Mouse (Mus musculus) limb, embryonic 14.5 days (tissue): Measurements from ENCODE around the gene Cdkl4. TPM values are rescaled to one million over a fixed set of nuclear protein-coding genes. Genes with fewer than 3 reads are reported as not detected.
"Not testable (repeated sequence)": the region's sequence is repeated elsewhere in the genome, so short reads cannot be mapped to it uniquely, and the experiment has no call there.

ENCODE experiments used
- ATAC-seq: fragments of 200-750 bp; cut with Nextera tagmentation; 2 replicates; pipeline ENCODE4 v1.8.0; 2017; ENCODE audit warnings: low read depth, moderate number of reproducible peaks, moderate TSS enrichment; ENCODE audit not compliant: low FRiP score
- DNase-seq: peaks from one replicate; pipeline ENCODE4 v3.0.0-alpha.2; 2015; ENCODE audit warnings: low spot score
- H3K27ac ChIP-seq: fragments of 300-500 bp; sonication (generic); replicated peaks from 2 replicates; pipeline ENCODE4 v1.5.1; 2014; ENCODE audit warnings: low read depth, mild to moderate bottlenecking, low read length, moderate library complexity, mixed read lengths
- H3K27me3 ChIP-seq: fragments of 300-500 bp; sonication (generic); 2 replicates; pipeline ENCODE4 v1.6.1; 2014; ENCODE audit warnings: low read length, mixed read lengths; ENCODE audit not compliant: control insufficient read depth, insufficient read depth
- H3K36me3 ChIP-seq: fragments of 300-500 bp; sonication (generic); 2 replicates; pipeline ENCODE4 v1.6.1; 2014; ENCODE audit warnings: mild to moderate bottlenecking, low read length, moderate library complexity, mixed read lengths; ENCODE audit not compliant: control insufficient read depth, insufficient read depth
- H3K4me1 ChIP-seq: fragments of 300-500 bp; sonication (generic); 2 replicates; pipeline ENCODE4 v1.6.1; 2014; ENCODE audit warnings: antibody characterized with exemption, low read length, mixed read lengths; ENCODE audit not compliant: control insufficient read depth, insufficient read depth
- H3K4me2 ChIP-seq: fragments of 300-500 bp; sonication (generic); replicated peaks from 2 replicates; pipeline ENCODE4 v1.6.1; 2014; ENCODE audit warnings: low read depth, mild to moderate bottlenecking, low read length, moderate library complexity; ENCODE audit not compliant: severe bottlenecking
- H3K4me3 ChIP-seq: fragments of 300-500 bp; sonication (generic); replicated peaks from 2 replicates; pipeline ENCODE4 v1.5.1; 2014; ENCODE audit warnings: low read length
- H3K9ac ChIP-seq: fragments of 300-500 bp; sonication (generic); 2 replicates; pipeline ENCODE4 v1.6.1; 2014; ENCODE audit warnings: mild to moderate bottlenecking, low read depth, low read length, moderate library complexity; ENCODE audit not compliant: severe bottlenecking
- H3K9me3 ChIP-seq: fragments of 300-500 bp; sonication (generic); 2 replicates; pipeline ENCODE4 v1.6.1; 2016; ENCODE audit warnings: low read length; ENCODE audit not compliant: control insufficient read depth
- POLR2A ChIP-seq: fragments of 200-500 bp; IDR thresholded peaks from 2 replicates; pipeline ENCODE4 v1.8.0; 2012; ENCODE audit warnings: inconsistent platforms, mild to moderate bottlenecking, moderate library complexity, borderline replicate concordance; ENCODE audit not compliant: insufficient read depth, insufficient read length; ENCODE audit errors: extremely low read depth
- WGBS: fragments of 180-500 bp; shearing (Covaris S2); extraction: QIAGEN DNeasy Blood & Tissue Kit; methylation state at CpG from one replicate; pipeline ENCODE4 v1.1.7; 2014; 5-methylcytosine and 5-hydroxymethylcytosine counted together
- polyA plus RNA-seq, 2 experiments: library from polyadenylated mRNA; depleted of rRNA in 1 of 2; stranded (reverse) in 1 of 2; unstranded in 1 of 2; fragments of >200 nt; fragmentation: Nextera tagmentation in 1 of 2; extraction: Ambion mirVana in 1 of 2; gene quantifications; 2 replicates each; pipeline versions ENCODE4 v1.2.1 to v1.2.3; 2012 to 2014

Gene Cdkl4
- polyA plus RNA-seq, 2 experiments, result 0.06 to 0.26 TPM

DNA sequence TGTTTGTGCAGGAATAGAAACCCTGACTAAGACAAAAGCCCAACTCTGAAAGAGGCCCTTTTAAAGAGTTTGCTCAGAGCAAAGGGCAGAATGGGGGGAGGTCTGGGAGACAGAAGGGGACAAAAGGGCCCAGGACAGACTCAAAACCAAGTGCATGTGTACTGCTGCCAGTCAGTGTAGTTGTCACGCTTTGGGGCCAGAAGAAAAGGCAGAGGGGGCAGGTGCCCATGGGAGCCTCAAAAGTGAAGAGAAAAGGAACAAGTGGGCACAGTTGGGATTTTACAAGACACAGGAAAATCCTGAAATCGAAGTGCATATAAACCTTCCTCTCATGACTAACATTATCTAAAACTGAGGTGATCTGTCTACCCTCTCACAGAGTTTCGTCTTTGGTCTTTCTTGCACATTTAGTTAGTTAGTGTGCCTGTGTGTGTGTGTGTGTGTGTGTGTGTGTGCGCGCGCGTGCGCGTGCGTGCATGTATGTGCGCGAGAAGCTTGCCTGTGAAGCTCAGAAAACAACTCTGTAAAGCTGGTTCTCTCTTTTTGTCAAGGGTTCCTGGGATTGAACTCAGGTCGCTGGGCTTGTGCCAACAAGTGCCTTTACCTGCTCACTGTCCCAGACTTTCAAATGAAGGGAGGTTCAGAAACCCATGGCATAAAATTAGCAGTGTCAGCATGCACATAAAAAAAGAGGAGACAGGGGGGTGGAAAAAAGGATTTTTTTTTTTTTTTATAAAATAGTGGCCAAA lies 5.3 kb downstream of the Cdkl4 start:
- H3K9ac ChIP-seq, result no peak overlapping the region
- no peak overlapping the region for H3K27ac ChIP-seq
- no peak for TF ChIP-seq POLR2A
- WGBS, result 91% methylated on average over 13 of the region's 13 CpGs
- no peak for ATAC-seq
- 0 out of 2 replicates have a peak, but pooled peaks cover 5% of the 10 kb centered on the region for H3K9me3 ChIP-seq
- no peaks in the 10 kb centered on the region for H3K27me3 ChIP-seq
- no peak overlapping the region for H3K4me2 ChIP-seq
- DNase-seq, result no peak
- no peak overlapping the region for H3K4me3 ChIP-seq
- peaks cover 4% of the 10 kb centered on the region; the same call in 1 of the 2 replicates for H3K4me1 ChIP-seq
- no peaks in the 10 kb centered on the region for H3K36me3 ChIP-seq

DNA sequence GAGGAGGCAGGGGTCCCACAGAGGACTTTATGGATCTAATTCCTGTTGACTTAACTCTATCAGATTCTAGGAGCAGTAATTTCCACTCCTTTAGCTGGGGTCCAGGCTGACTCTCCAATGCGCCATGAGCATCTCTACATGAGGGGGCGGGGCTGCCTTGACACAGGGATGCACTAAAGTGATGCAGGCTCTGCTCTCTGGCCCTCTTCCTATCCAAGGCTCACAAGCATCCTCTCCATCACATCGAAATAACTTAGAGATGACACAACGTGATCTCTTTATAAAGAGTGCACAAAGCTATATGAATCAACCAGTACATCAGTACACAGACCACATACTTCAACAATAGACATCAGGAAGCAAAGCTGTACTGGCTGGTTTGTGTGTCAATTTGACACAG lies 6.2 kb downstream of the Cdkl4 start:
- Histone ChIP-seq H3K4me2 (no peak overlapping the region), H3K27ac (no peak overlapping the region), H3K4me1 (no peaks in the 10 kb centered on the region), H3K9ac (no peak overlapping the region), H3K36me3 (no peaks in the 10 kb centered on the region), H3K9me3 (0 out of 2 replicates have a peak, but pooled peaks cover 6% of the 10 kb centered on the region), H3K4me3 (no peak overlapping the region), H3K27me3 (no peaks in the 10 kb centered on the region)
- TF ChIP-seq POLR2A, result no peak
- WGBS, result 89% methylated on average over 4 of the region's 4 CpGs
- DNase-seq, result no peak
- ATAC-seq, result no peak

DNA sequence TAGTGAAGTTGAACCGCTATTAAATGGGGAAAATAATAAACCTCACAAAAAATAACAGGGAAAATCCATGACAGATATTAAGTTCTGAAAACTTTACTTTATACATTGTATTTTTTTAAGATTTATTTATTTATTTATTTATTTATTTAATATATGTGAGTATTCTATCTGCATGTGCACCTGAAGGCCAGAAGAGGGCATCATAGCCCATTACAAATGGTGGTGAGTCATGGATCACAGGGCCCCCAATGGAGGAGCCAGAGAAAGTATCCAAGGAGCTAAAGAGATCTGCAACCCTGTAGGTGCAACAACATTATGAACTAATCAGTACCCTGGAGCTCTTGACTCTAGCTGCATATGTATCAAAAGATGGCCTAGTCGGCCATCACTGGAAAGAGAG lies 7.9 kb downstream of the Cdkl4 start:
- H3K27me3 ChIP-seq, H3K27ac ChIP-seq, H3K9ac ChIP-seq, H3K4me3 ChIP-seq, ATAC-seq, H3K36me3 ChIP-seq, H3K4me1 ChIP-seq, DNase-seq, H3K4me2 ChIP-seq, H3K9me3 ChIP-seq: not testable (repeated sequence)
- 90% methylated on average over 1 of the region's 2 CpGs for WGBS

DNA sequence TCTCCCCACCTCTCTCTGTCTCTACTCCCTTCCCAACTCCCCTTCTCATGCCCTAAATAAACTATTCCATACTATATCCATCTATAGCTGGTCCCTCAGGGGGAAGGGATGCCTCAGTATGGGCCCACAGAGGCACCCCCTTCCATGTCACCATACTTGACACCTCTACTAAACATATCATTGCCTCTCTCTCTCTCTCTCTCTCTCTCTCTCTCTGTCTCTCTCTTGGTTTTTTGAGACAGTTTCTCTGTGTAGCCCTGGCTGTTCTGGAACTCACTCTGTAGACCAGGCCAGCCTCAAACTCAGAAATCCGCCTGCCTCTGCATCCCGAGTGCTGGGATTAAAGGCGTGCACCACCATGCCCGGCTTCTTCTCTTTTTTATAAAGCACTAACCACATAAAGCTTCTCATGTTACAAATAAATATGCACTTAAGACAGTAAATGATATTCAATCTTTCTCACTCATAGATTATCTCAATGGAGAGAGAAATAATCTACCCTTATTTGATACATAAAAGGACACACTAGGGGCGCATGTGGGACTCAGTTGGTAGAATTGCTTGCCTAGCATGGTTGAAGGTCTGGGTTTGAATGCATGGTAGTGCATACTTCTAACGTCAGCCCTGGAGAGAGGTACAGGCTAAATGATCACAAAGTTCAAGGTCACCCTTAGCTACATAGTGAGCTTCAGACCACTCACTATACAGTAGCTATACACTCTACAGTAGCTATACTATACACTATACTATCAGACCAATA lies 8.6 kb downstream of the Cdkl4 start:
- Histone ChIP-seq H3K9ac (no peak overlapping the region), H3K4me2 (no peak overlapping the region), H3K4me1 (no peaks in the 10 kb centered on the region), H3K9me3 (0 out of 2 replicates have a peak, but pooled peaks cover 6% of the 10 kb centered on the region), H3K4me3 (no peak overlapping the region), H3K27ac (no peak overlapping the region), H3K36me3 (no peaks in the 10 kb centered on the region), H3K27me3 (no peaks in the 10 kb centered on the region)
- WGBS, result 90% methylated on average over 6 of the region's 6 CpGs
- ATAC-seq (no peak), DNase-seq (no peak)
- TF ChIP-seq POLR2A, result no peak

DNA sequence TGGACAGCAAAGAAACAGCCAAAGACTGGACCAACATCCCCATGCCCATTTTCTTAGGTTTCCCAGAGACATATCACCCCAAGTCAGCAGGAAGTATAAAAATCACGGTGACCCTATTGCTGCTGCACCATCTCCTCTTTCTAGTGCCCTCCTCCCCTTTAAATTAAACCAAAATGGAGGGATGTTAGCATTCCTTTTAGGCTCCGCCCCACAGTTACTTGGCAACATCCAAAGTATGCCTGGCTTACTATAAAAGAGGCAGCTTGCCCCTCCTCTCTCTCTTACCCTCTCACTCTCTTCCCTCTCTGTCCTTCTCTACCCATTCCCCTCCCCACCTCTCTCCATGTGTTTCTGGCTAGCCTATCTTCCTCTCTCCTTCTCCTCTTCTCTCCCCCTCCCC lies 9.2 kb downstream of the Cdkl4 start:
- H3K9me3 ChIP-seq, result 0 out of 2 replicates have a peak, but pooled peaks cover 6% of the 10 kb centered on the region
- TF ChIP-seq POLR2A, result no peak
- no peaks in the 10 kb centered on the region for H3K27me3 ChIP-seq
- H3K9ac ChIP-seq, result no peak overlapping the region
- H3K4me3 ChIP-seq, result no peak overlapping the region
- no peak overlapping the region for H3K4me2 ChIP-seq
- H3K36me3 ChIP-seq, result no peaks in the 10 kb centered on the region
- no peak overlapping the region for H3K27ac ChIP-seq
- DNase-seq (no peak), ATAC-seq (no peak)
- 91% methylated on average over 2 of the region's 2 CpGs for WGBS
- H3K4me1 ChIP-seq, result no peaks in the 10 kb centered on the region
